Mouse (Mus musculus): ENCODE data around the gene Slc6a8.

- no peak for TF ChIP-seq CTCF (IDR thresholded peaks at IDR 0.05; ENCODE audit: borderline replicate concordance, insufficient read depth, low read length)
- no peak for TF ChIP-seq POLR2A (IDR thresholded peaks at IDR 0.05; ENCODE audit: low read depth, low read length)
Measured at GRCm38 (mm10) chrX:73684978-73685377, 12.0 kb downstream of the Slc6a8 start.

Data from embryonic fibroblast, embryonic 13.5 days (primary cell).